Mouse (Mus musculus) small intestine, adult 2 months (tissue): ENCODE measurements around the gene Rpusd2.

ENCODE experiments used
- CTCF ChIP-seq: fragments of 200-500 bp; IDR thresholded peaks from 2 replicates; pipeline ENCODE4 v1.5.1; 2012; ENCODE audit warnings: low read depth, mild to moderate bottlenecking, control low read depth, inconsistent platforms, low read length, moderate library complexity, mixed read lengths; ENCODE audit not compliant: insufficient replicate concordance, insufficient read length; ENCODE audit errors: extremely low read depth
- POLR2A ChIP-seq: fragments of 200-500 bp; IDR thresholded peaks from 2 replicates; pipeline ENCODE4 v1.6.1; 2012; ENCODE audit warnings: low read depth, mild to moderate bottlenecking, control low read depth, inconsistent platforms, low read length, moderate library complexity

- no peak for TF ChIP-seq CTCF
- no peak for TF ChIP-seq POLR2A
Observed at GRCm38 (mm10) chr2:119023154-119023660, 11.4 kb upstream of the Rpusd2 start.
